Mouse (Mus musculus) adrenal gland (tissue): ENCODE data around the gene Gadd45gip1.
"Not testable (repeated sequence)": the region's sequence is repeated elsewhere in the genome, so short reads cannot be mapped to it uniquely, and the experiment has no call there.

Experiments used
- intact Hi-C: fragments of 180-260 bp; cut with DNase I; formaldehyde crosslinking; loops from one replicate; pipeline ENCODE4 v1.15.1; 2025

The Gadd45gip1 gene

DNA sequence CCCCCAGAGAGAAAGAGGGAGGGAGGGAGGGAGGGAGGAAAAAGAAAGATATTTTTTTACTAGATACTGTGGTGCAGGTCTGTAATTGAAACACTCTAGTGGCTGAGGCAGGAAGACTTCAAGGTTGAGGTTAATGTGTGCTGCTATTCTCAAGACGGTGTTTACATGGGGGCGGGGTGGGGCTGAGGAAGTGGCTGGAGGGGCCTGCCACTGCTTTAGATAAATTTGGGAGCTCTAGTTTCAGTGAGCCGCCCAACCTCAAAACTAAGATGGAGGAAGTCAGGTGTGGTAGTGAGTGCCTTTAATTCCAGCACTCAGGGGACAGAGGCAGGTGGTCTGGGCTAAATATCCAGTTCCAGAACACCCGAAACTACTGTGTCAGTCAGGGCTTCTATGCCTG is 5.7 kb upstream of the Gadd45gip1 start:
- intact Hi-C loops, result no loop called here

- intact Hi-C loops, result not testable (repeated sequence)
These were observed 4.8 kb upstream of the Gadd45gip1 start for GRCm38 (mm10) chr8:84826518-84826917.

DNA sequence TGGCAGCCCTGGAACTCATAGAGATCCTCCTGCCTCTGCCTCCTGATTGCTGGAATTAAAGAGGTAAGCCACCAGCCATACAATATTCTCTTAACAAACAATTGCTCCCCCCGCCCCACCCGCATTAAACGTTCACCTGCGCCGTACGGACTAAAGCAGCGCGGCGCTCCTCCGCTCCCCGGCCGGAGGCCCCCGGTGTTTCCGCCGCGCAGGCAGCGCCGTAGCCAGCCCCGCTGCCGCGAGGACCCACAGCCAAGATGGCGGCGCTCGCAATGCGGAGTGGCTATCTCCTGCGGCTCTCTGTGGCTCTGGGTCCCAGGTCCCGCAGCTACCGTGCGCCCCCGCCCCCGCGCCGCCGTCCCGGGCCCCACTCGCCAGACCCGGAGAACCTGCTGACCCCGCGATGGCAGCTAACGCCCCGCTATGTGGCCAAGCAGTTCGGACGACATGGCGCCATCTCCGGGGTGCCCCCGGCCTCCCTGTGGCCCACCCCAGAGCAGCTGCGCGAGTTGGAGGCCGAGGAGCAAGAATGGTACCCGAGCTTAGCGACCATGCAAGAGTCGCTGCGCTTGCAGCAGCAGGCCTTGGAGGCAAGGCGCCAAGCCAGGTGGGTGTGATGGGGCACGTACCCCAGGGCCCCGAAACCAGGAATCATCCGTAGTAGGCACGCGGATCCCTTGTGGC is 854 bp downstream of the Gadd45gip1 start:
- intact Hi-C loops, result no loop called here

- intact Hi-C loops, result no loop called here
These were observed 1.7 kb downstream of the Gadd45gip1 start for GRCm38 (mm10) chr8:84832759-84833742.

GRCm38 (mm10) chr8:84834002-84834865 is 2.9 kb downstream of the Gadd45gip1 start:
- intact Hi-C loops, result no loop called here

DNA sequence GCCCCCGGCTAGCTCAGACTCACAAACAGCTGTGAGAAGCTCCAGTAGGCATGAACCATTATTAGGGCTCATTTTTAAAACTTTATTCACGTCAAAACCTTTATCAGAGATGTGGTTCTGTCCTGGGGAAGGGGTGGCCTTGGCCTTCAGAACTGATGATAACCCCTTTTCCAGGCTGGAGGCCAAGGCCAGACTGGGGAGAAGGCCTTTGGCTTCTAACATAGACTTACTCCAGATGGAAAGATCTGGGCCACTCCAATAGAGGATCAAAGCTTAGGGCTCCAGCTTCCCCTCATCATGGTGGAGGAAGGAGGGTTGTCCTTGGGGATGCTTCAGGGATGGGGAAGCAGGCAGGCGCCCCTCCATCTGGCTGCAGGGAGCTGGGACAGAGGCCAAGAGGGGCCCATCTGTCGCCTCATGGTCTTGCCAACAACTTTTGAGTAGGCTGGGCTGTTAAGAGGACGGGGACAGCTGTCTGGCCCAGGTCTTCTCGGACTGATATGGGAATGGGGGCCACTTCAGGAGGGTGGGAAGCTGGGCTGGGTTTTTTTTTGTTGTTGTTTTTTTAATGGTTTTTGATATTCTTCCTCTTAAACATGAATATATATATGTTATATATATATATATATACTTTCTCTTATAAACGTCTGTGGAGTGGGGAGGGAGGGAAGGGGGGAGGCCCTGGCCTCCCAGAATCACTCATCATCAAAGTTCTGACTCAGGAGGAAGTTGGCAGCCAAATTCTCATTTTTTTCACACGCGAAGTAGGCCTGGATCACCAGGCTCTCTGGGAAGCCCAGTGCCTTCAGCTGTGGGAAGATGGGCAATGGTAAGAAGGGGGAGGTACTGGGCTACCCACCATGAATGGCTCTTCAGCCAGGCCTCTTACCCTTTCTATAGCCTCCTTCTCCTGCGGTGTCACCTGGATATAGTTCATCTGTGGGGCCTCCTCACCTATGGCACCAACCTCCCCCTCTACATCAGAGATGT is 3.8 kb downstream of the Gadd45gip1 start:
- intact Hi-C loops, result no loop called here

DNA sequence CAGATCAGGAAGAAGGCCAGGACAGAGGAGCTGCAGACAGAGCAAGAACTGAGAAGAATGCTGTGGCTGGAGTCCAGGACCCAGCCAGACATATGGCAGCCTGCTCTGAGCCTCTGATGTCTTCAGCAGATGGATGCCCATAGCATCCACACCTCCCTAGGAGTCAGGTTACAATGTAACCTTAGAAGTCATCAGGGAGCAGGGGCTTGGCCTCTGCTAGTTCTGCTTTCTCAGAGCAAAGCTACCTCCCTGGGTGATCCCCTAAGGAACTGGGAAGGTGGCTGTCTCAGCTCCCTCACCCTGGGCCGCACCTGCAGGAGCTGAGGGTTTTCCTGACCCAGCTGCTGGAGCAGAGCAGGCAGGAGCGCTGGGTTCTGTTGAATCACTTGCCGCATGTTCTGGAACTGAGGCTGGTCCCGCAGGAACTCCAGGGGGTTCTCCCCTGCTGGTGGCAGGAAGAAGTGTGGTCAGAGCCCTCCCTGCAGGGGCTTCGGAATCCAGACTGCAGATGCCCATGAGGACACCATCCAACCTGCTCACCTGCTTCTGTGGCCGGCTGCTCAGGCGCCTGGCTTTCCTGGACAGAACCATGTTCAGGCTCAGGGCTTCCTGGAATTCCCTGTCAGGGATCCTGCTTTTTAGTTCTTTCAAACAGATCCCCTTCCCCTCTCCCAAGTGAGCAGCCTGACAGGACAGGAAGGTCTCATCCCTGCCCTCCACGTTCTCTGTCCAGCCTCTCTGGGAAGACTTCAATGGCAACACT is 6.0 kb downstream of the Gadd45gip1 start:
- intact Hi-C loops, result no loop called here

DNA sequence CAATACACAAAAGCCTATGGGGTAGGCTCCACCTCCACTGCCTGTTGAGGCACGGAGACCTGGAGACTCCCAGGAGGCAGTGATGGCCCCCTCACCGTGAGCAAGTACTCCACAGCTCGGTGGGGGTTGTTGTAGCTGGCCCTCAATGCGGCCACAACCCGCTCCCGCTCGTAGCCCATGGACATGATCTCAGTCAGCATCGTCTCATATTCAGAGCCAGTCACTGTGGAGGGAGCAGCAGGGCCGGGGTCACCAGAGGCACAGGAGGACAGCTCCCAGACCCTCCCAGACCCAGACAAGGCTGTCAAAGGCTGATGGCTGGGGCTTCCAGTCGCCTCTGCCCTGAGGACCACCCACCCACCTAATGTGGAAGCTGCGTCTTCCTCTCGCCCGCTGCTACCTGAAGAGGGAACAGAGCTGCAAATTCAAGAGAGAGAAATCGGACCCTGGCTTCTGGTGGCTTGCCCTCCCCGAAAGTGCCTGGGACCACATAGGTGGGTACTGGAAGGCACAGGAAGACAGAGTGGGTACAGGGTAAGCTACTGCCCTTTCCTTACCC is 6.7 kb downstream of the Gadd45gip1 start:
- intact Hi-C loops, result no loop called here

DNA sequence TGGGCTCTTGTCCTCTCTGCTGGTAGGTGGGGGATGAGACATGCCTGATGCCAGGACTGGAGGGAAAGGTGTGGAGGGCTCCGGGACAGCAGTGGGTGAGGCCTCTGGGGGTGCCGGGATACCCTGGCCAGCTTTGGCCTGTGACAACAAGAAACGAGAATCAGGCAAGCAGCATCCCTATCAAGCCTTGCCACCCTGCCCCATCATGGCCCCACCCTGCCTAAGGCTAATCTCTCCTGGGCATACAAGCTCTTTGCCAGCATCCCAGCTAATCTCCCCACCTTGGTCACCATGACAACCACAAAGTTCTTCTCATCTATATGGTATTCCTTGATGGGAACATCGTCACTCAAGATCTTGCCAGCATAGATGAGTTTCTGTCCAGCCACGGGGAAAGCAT is 7.2 kb downstream of the Gadd45gip1 start:
- intact Hi-C loops, result no loop called here

DNA sequence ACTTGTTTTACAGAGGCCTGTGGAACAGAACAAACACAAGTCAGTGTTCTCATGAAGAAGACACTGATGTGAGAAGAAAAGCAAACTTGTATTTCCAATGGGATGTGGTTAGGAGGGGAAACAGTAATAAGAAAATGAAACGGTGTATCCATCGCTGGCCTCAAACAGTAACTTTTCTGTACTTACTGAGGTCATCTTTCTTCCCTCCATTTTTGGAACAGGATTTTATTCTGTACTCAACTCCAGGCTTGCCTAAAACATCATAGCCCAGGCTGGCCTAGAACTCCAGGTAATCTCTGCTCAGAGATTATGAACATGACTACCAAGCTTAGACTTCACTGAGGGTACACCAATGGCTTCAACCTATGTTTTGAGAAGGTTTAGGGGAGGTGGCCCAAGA is 8.1 kb downstream of the Gadd45gip1 start:
- intact Hi-C loops, result no loop called here

GRCm38 (mm10) chr8:84839875-84840247 is 8.5 kb downstream of the Gadd45gip1 start:
- intact Hi-C loops, result no loop called here

DNA sequence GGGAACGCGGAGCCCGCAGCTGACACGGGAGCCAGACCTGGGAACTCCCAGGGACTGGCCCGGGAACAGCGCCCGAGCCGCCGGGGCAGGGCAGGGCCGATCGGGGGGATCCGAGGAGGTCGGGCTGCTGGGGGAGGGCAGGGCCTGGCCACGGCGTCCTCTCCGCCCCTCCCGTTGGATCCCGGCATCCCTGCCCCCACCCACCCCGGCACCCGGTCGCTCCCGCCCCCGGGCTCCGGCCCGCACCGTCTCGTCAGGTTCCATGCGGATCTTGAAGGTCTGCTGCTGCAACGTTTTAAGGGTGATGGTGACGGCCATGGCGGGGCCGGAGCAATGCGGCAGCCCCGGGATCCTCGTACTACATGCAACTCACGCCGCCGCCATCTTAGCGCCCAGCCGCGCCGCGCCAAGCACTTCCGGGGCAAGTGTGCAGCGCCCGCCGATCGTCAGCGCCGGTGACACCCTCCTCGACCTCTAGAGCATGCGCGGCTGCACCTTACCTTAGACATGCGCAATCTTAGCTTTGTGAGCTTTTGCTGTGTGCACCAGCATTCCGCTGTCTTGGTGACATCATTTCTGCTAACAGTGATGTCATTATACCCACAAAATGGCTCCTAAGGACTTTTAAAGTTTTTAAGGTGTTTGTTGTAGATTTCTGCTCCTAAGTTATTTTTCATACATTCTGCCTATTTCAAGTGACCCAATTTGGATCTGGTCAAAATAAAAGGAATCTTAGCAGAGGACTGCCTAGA is 9.1 kb downstream of the Gadd45gip1 start, which contains the start of gene Rad23a:
Gene Rad23a, minus strand, starts transcription at position 418 of the 752 bp plus-strand sequence.
- intact Hi-C loops, result no loop called here

DNA sequence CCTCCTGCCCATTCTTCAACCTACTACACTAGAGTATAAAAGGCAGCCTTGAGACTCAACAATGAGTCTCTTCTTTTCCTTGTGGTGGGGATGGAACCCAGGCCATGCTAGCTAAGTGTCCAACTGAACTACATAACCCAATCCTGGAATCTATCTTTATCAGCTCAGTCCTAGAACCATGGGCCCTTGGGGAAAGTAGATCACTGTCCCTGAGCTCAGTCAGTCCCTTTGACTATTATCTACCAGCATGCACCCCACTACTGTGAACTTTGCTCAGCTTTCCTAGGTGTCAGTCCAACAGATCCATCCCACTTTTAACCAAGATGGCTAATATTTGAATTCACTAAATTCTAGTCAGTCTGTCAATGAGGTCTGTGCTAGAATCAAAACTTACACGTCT is 10.2 kb downstream of the Gadd45gip1 start:
- intact Hi-C loops, result no loop called here

- intact Hi-C loops, result no loop called here
These were observed 13.2 kb downstream of the Gadd45gip1 start for GRCm38 (mm10) chr8:84844397-84845070.

- intact Hi-C loops, result no loop called here
These were observed 14.2 kb downstream of the Gadd45gip1 start for GRCm38 (mm10) chr8:84845355-84846093.

DNA sequence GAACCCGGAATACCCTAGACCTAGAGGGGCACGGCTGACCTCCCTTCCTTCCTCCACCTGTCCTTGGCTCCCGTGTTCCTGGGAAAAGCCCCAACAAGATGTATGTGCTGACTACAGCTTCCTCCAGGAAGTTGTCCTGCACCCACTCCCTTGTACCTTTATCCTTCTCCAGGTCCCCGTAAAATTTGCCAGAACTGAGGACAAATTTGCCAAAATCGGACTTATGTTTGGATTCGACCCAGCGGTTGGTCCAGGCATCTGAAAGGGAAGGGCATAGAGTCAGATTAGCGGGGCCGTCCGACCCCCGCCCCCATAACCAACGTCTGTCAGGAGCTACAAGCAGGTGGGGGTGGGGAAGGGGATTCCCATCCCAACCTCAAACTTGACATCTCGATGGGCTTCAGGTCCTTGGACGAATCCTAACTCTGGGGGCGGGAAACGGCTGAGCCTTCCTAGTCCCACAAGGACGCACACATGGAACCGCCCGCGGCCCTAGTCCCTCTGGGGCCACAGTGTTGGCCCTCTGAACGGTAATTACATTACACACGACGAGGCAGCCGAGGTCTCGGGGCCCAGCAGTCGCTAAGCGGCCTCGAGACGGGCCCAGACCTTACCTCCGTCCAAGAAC is 14.9 kb downstream of the Gadd45gip1 start:
- intact Hi-C loops, result no loop called here
